Mouse (Mus musculus): ENCODE measurements around the gene Atxn7l1. TPM values are rescaled to one million over a fixed set of nuclear protein-coding genes. Genes with fewer than 3 reads are reported as not detected.

Gene Atxn7l1
- polyA plus RNA-seq, 1 experiment from 2014 or later: 18.2 TPM

- no peak for ATAC-seq (replicated peaks; ENCODE audit: low FRiP score, low TSS enrichment, low read depth)
- H3K9me3 ChIP-seq (ENCODE audit: control insufficient read depth, low read length): no peaks in the 10 kb centered on the region
Observed at GRCm38 (mm10) chr12:33251399-33251798, 103.9 kb downstream of the Atxn7l1 start.

GRCm38 (mm10) chr12:33252621-33253020 lies 105.1 kb downstream of the Atxn7l1 start:
- no peak overlapping the region for H3K4me3 ChIP-seq (ENCODE audit: low read depth, low read length)
- ATAC-seq (replicated peaks; ENCODE audit: low FRiP score, low TSS enrichment, low read depth): no peak
- DNase-seq (ENCODE audit: low spot score): no peak
- peaks cover 5% of the 10 kb centered on the region for H3K36me3 ChIP-seq (ENCODE audit: control insufficient read depth, insufficient read depth, low read length)
- H3K9me3 ChIP-seq (ENCODE audit: control insufficient read depth, low read length): no peaks in the 10 kb centered on the region
- H3K9ac ChIP-seq (ENCODE audit: low read length): no peak overlapping the region
- H3K27me3 ChIP-seq (replicated peaks; ENCODE audit: control insufficient read depth, insufficient read depth, low read length): no peaks in the 10 kb centered on the region
- H3K4me2 ChIP-seq (ENCODE audit: low read length): no peak overlapping the region
- WGBS: 70% methylated on average over 6 of the region's 6 CpGs
- no peak overlapping the region for H3K27ac ChIP-seq (ENCODE audit: low read depth)
- H3K4me1 ChIP-seq (replicated peaks; ENCODE audit: control insufficient read depth, insufficient read depth, low read length): no peaks in the 10 kb centered on the region; the same call in 1 of the 2 replicates

More at GRCm38 (mm10) chr12:33251399-33251798, 103.9 kb downstream of the Atxn7l1 start:
- Histone ChIP-seq H3K27ac (ENCODE audit: low read depth) (no peak overlapping the region), H3K4me2 (ENCODE audit: low read length) (no peak overlapping the region), H3K9ac (ENCODE audit: low read length) (no peak overlapping the region), H3K4me1 (replicated peaks; ENCODE audit: control insufficient read depth, insufficient read depth, low read length) (no peaks in the 10 kb centered on the region; the same call in 1 of the 2 replicates), H3K36me3 (ENCODE audit: control insufficient read depth, insufficient read depth, low read length) (peaks cover 5% of the 10 kb centered on the region), H3K27me3 (replicated peaks; ENCODE audit: control insufficient read depth, insufficient read depth, low read length) (no peaks in the 10 kb centered on the region), H3K4me3 (ENCODE audit: low read depth, low read length) (no peak overlapping the region)
- no peak for DNase-seq (ENCODE audit: low spot score)
- 86% methylated on average over 8 of the region's 8 CpGs for WGBS

DNA sequence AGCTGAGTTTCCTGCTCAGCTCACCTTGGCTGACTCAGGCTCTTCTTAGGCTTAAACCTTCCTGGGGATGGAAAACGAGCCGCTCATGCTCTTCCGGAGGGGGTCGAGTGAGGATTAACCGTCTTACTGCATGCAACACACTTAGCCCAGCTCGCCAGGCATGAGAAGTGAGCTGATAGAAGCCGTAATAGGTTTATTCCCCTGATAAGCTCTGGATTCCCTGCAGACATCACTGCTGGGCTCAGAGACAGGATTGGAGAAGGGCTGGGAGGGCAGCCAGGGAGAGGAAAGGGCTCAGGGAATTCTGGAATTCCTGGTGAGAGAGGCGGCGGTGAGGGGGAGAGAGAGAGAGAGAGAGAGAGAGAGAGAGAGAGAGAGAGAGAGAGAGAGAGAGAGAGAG lies 105.7 kb downstream of the Atxn7l1 start:
- DNase-seq (ENCODE audit: low spot score): no peak

GRCm38 (mm10) chr12:33255256-33255655 lies 107.8 kb downstream of the Atxn7l1 start:
- ATAC-seq (replicated peaks; ENCODE audit: low FRiP score, low TSS enrichment, low read depth): no peak
- no peaks in the 10 kb centered on the region for H3K27me3 ChIP-seq (replicated peaks; ENCODE audit: control insufficient read depth, insufficient read depth, low read length)
- no peak overlapping the region for H3K4me3 ChIP-seq (ENCODE audit: low read depth, low read length)
- H3K9me3 ChIP-seq (ENCODE audit: control insufficient read depth, low read length): no peaks in the 10 kb centered on the region
- H3K36me3 ChIP-seq (ENCODE audit: control insufficient read depth, insufficient read depth, low read length): peaks cover 2% of the 10 kb centered on the region
- 71% methylated on average over 2 of the region's 2 CpGs for WGBS
- no peaks in the 10 kb centered on the region; the same call in 1 of the 2 replicates for H3K4me1 ChIP-seq (replicated peaks; ENCODE audit: control insufficient read depth, insufficient read depth, low read length)
- no peak for DNase-seq (ENCODE audit: low spot score)
- no peak overlapping the region for H3K4me2 ChIP-seq (ENCODE audit: low read length)
- no peak overlapping the region for H3K27ac ChIP-seq (ENCODE audit: low read depth)
- H3K9ac ChIP-seq (ENCODE audit: low read length): no peak overlapping the region

More for the DNA sequence above, 105.7 kb downstream of the Atxn7l1 start:
- no peaks in the 10 kb centered on the region for H3K9me3 ChIP-seq (ENCODE audit: control insufficient read depth, low read length)
- 61% methylated on average over 9 of the region's 9 CpGs for WGBS
- H3K27me3 ChIP-seq (replicated peaks; ENCODE audit: control insufficient read depth, insufficient read depth, low read length): no peaks in the 10 kb centered on the region
- H3K27ac ChIP-seq (ENCODE audit: low read depth): no peak overlapping the region
- peaks cover 5% of the 10 kb centered on the region for H3K36me3 ChIP-seq (ENCODE audit: control insufficient read depth, insufficient read depth, low read length)
- no peak overlapping the region for H3K4me3 ChIP-seq (ENCODE audit: low read depth, low read length)
- H3K4me1 ChIP-seq (replicated peaks; ENCODE audit: control insufficient read depth, insufficient read depth, low read length): no peaks in the 10 kb centered on the region; the same call in 1 of the 2 replicates
- no peak overlapping the region for H3K4me2 ChIP-seq (ENCODE audit: low read length)
- ATAC-seq (replicated peaks; ENCODE audit: low FRiP score, low TSS enrichment, low read depth): no peak
- no peak overlapping the region for H3K9ac ChIP-seq (ENCODE audit: low read length)

DNA sequence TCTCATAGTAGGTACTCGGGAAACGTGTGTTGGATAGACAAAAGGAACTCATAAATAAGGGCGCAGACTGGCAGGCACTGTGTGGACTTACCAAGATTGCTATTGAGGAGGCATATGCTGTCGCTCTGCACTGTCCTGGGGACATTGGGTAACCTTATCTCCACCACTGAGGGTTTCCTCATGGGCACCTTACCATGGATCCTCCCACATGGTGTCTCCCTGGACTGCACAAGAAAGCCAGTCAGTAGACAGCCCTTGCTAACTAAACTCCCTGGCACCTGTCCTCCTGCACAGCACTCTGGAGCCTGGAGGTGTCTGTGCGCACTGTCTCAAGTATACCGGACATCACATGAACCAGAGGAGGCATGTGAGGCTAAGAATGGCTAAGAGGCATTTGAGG lies 108.9 kb downstream of the Atxn7l1 start:
- no peak for DNase-seq (ENCODE audit: low spot score)

GRCm38 (mm10) chr12:33258995-33259529 lies 111.6 kb downstream of the Atxn7l1 start:
- ATAC-seq (replicated peaks; ENCODE audit: low FRiP score, low TSS enrichment, low read depth) (no peak), DNase-seq (ENCODE audit: low spot score) (no peak)
- H3K9me3 ChIP-seq (ENCODE audit: control insufficient read depth, low read length): no peaks in the 10 kb centered on the region
- no peaks in the 10 kb centered on the region for H3K27me3 ChIP-seq (replicated peaks; ENCODE audit: control insufficient read depth, insufficient read depth, low read length)
- H3K4me1 ChIP-seq (replicated peaks; ENCODE audit: control insufficient read depth, insufficient read depth, low read length): no peaks in the 10 kb centered on the region
- H3K4me3 ChIP-seq (ENCODE audit: low read depth, low read length): no peak overlapping the region
- no peak overlapping the region for H3K9ac ChIP-seq (ENCODE audit: low read length)
- no peak overlapping the region for H3K4me2 ChIP-seq (ENCODE audit: low read length)
- WGBS: 87% methylated on average over 5 of the region's 5 CpGs
- H3K36me3 ChIP-seq (ENCODE audit: control insufficient read depth, insufficient read depth, low read length): no peaks in the 10 kb centered on the region
- H3K27ac ChIP-seq (ENCODE audit: low read depth): no peak overlapping the region

More for the DNA sequence above, 108.9 kb downstream of the Atxn7l1 start:
- 93% methylated on average over 6 of the region's 6 CpGs for WGBS
- Histone ChIP-seq H3K27ac (ENCODE audit: low read depth) (no peak overlapping the region), H3K36me3 (ENCODE audit: control insufficient read depth, insufficient read depth, low read length) (no peaks in the 10 kb centered on the region), H3K9ac (ENCODE audit: low read length) (no peak overlapping the region), H3K4me1 (replicated peaks; ENCODE audit: control insufficient read depth, insufficient read depth, low read length) (no peaks in the 10 kb centered on the region; the same call in 1 of the 2 replicates), H3K4me3 (ENCODE audit: low read depth, low read length) (no peak overlapping the region), H3K4me2 (ENCODE audit: low read length) (no peak overlapping the region), H3K27me3 (replicated peaks; ENCODE audit: control insufficient read depth, insufficient read depth, low read length) (no peaks in the 10 kb centered on the region), H3K9me3 (ENCODE audit: control insufficient read depth, low read length) (no peaks in the 10 kb centered on the region)
- no peak for ATAC-seq (replicated peaks; ENCODE audit: low FRiP score, low TSS enrichment, low read depth)

GRCm38 (mm10) chr12:33260575-33260974 lies 113.1 kb downstream of the Atxn7l1 start:
- Histone ChIP-seq H3K36me3 (ENCODE audit: control insufficient read depth, insufficient read depth, low read length) (no peaks in the 10 kb centered on the region), H3K9me3 (ENCODE audit: control insufficient read depth, low read length) (no peaks in the 10 kb centered on the region), H3K9ac (ENCODE audit: low read length) (no peak overlapping the region), H3K4me3 (ENCODE audit: low read depth, low read length) (no peak overlapping the region), H3K27ac (ENCODE audit: low read depth) (no peak overlapping the region), H3K4me1 (replicated peaks; ENCODE audit: control insufficient read depth, insufficient read depth, low read length) (no peaks in the 10 kb centered on the region), H3K27me3 (replicated peaks; ENCODE audit: control insufficient read depth, insufficient read depth, low read length) (no peaks in the 10 kb centered on the region), H3K4me2 (ENCODE audit: low read length) (no peak overlapping the region)
- DNase-seq (ENCODE audit: low spot score) (no peak), ATAC-seq (replicated peaks; ENCODE audit: low FRiP score, low TSS enrichment, low read depth) (no peak)
- WGBS: 67% methylated on average over 7 of the region's 7 CpGs

DNA sequence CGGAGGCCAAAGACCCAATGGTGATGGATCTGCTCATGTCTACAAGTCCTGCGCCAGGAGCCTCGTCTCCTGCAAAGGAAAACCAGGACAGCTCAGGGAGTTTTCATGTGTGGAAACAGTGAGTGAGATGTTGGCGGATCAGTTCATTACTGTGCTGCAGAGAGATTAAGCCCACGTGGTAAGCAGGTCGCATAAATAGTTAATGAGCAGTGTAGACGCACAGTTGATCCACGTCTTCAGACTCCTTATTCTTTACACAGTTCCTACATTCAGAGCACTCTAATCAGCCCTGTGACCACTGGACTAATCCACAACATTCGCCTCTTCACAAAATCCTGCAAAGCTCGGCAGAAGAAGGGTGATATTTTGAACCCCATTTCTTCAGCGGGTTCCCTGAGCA lies 118.4 kb downstream of the Atxn7l1 start:
- no peak overlapping the region for H3K4me3 ChIP-seq (ENCODE audit: low read depth, low read length)
- no peak overlapping the region for H3K9ac ChIP-seq (ENCODE audit: low read length)
- no peak overlapping the region for H3K27ac ChIP-seq (ENCODE audit: low read depth)
- H3K4me2 ChIP-seq (ENCODE audit: low read length): no peak overlapping the region
- H3K4me1 ChIP-seq (replicated peaks; ENCODE audit: control insufficient read depth, insufficient read depth, low read length): 0 out of 2 replicates have a peak, but pooled peaks cover 5% of the 10 kb centered on the region
- no peaks in the 10 kb centered on the region for H3K36me3 ChIP-seq (ENCODE audit: control insufficient read depth, insufficient read depth, low read length)
- ATAC-seq (replicated peaks; ENCODE audit: low FRiP score, low TSS enrichment, low read depth) (no peak), DNase-seq (ENCODE audit: low spot score) (no peak)
- no peaks in the 10 kb centered on the region for H3K27me3 ChIP-seq (replicated peaks; ENCODE audit: control insufficient read depth, insufficient read depth, low read length)
- 0 out of 2 replicates have a peak, but pooled peaks cover 2% of the 10 kb centered on the region for H3K9me3 ChIP-seq (ENCODE audit: control insufficient read depth, low read length)
- 87% methylated on average over 11 of the region's 11 CpGs for WGBS

- Histone ChIP-seq H3K27me3 (replicated peaks; ENCODE audit: control insufficient read depth, insufficient read depth, low read length) (no peaks in the 10 kb centered on the region), H3K9ac (ENCODE audit: low read length) (no peak overlapping the region), H3K36me3 (ENCODE audit: control insufficient read depth, insufficient read depth, low read length) (no peaks in the 10 kb centered on the region), H3K9me3 (ENCODE audit: control insufficient read depth, low read length) (0 out of 2 replicates have a peak, but pooled peaks cover 2% of the 10 kb centered on the region), H3K4me2 (ENCODE audit: low read length) (no peak overlapping the region), H3K4me3 (ENCODE audit: low read depth, low read length) (no peak overlapping the region), H3K27ac (ENCODE audit: low read depth) (peak overlapping the region; percentile 70), H3K4me1 (replicated peaks; ENCODE audit: control insufficient read depth, insufficient read depth, low read length) (0 out of 2 replicates have a peak, but pooled peaks cover 5% of the 10 kb centered on the region)
- no peak for DNase-seq (ENCODE audit: low spot score)
- 43% methylated on average over 4 of the region's 4 CpGs for WGBS
- no peak for ATAC-seq (replicated peaks; ENCODE audit: low FRiP score, low TSS enrichment, low read depth)
Observed at GRCm38 (mm10) chr12:33267965-33268364, 120.5 kb downstream of the Atxn7l1 start.
